Mouse (Mus musculus): ENCODE data around the gene Vmn1r181. TPM values are rescaled to one million over a fixed set of nuclear protein-coding genes. Genes with fewer than 3 reads are reported as not detected.

The Vmn1r181 gene
- not detected in 2 replicates for polyA plus RNA-seq (2012)

GRCm38 (mm10) chr7:23974315-23974714, at the start of gene Vmn1r181:
Vmn1r181 (plus strand) TSS chr7:23974615.

DNA sequence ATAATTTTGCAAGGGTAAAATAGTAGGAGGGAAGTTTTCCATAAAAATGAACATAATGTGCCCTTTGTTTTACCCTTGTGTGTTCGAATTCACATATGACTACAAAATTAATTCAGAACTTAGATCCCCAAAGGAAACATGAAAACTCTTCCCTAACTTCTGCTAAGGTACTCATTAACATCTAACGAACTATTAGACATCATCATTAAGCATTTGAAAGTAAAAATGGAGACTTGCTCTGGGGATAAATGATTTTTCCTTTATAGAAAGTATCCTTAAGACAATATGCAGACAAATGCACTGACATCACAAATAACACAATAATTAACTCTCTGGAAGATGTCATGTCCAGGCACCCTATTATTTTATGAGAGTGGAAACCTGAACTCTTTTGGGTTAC, 47.7 kb upstream of the Vmn1r181 start, which contains the start of gene Vmn1r179:
Vmn1r179 (plus strand) TSS at position 301 of the 400 bp plus-strand sequence.

GRCm38 (mm10) chr7:23950332-23950731, 24.1 kb upstream of the Vmn1r181 start, which contains the start of gene Vmn1r180:
Vmn1r180 (plus strand) TSS chr7:23950632.

DNA sequence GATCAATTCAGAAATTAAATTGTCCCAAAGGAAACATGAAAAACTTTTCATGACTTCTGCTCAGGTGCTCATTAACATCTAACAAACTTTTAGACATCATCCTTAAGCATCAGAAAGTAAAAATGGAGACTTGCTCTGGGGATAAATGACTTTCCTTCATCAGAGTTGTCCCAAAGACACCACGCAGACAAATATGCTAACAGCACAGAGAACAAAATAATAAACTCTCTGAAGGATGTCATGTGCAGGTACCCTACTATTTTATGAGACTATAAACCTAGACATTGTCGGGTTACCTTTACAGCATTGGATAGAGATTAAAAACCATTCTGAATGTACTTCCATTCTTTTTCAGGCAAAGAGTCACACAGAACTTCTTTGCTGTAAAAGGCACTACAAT, 27.0 kb downstream of the Vmn1r181 start, which contains the start of gene V1rd19:
V1rd19 (plus strand) TSS at position 301 of the 400 bp plus-strand sequence.

Other genes with a start within 250 kb of the Vmn1r181 start
- 0.02 TPM in 1 of 2 replicates, not detected in the other for gene Vmn1r174, start 222.3 kb upstream of the Vmn1r181 start, polyA plus RNA-seq (2012)
- gene Vmn1r175, start 164.0 kb upstream of the Vmn1r181 start, polyA plus RNA-seq (2012): not detected in 2 replicates
- gene Vmn1r176, start 137.2 kb upstream of the Vmn1r181 start, polyA plus RNA-seq (2012): not detected in 2 replicates
- gene Vmn1r177, start 108.2 kb upstream of the Vmn1r181 start, polyA plus RNA-seq (2012): not detected in 2 replicates
- not detected in 2 replicates for gene Vmn1r178, start 82.6 kb upstream of the Vmn1r181 start, polyA plus RNA-seq (2012)
- gene Vmn1r179, start 47.6 kb upstream of the Vmn1r181 start, polyA plus RNA-seq (2012): not detected in 2 replicates
- gene Vmn1r180, start 24.0 kb upstream of the Vmn1r181 start, polyA plus RNA-seq (2012): not detected in 2 replicates
- not detected in 2 replicates for gene V1rd19, start 27.1 kb downstream of the Vmn1r181 start, polyA plus RNA-seq (2012)
- not detected in 2 replicates for gene Vmn1r183, start 78.6 kb downstream of the Vmn1r181 start, polyA plus RNA-seq (2012)
- gene Zfp180, start 107.3 kb downstream of the Vmn1r181 start, polyA plus RNA-seq (2012): 16.8 and 17.1 TPM in 2 replicates
- 0.06 and 0.25 TPM in 2 replicates for gene Zfp112, start 137.7 kb downstream of the Vmn1r181 start, polyA plus RNA-seq (2012)
- 0.47 and 1.2 TPM in 2 replicates for gene Zfp235, start 159.6 kb downstream of the Vmn1r181 start, polyA plus RNA-seq (2012)
- gene Zfp114, start 200.4 kb downstream of the Vmn1r181 start, polyA plus RNA-seq (2012): 0.26 and 0.74 TPM in 2 replicates
- 0.26 and 1.1 TPM in 2 replicates for gene Zfp111, start 236.8 kb downstream of the Vmn1r181 start, polyA plus RNA-seq (2012)

Measured in megakaryocyte-erythroid progenitor cell, adult 5 weeks (primary cell).